Mouse (Mus musculus): ENCODE results near the gene Gm39115. TPM values are rescaled to one million over a fixed set of nuclear protein-coding genes. Genes with fewer than 3 reads are reported as not detected.
"Not testable (repeated sequence)": the region's sequence is repeated elsewhere in the genome, so short reads cannot be mapped to it uniquely, and the experiment has no call there.

Gm39115 gene
- polyA plus RNA-seq (2015; fragmentation: Nextera tagmentation; extraction: Ambion mirVana): not detected in 2 replicates

- not testable (repeated sequence) for ATAC-seq; H3K4me1 ChIP-seq; H3K4me3 ChIP-seq; H3K27ac ChIP-seq; H3K36me3 ChIP-seq (ENCODE audit: poor library complexity, severe bottlenecking); H3K4me2 ChIP-seq; H3K9ac ChIP-seq; H3K9me3 ChIP-seq (replicated peaks); H3K27me3 ChIP-seq
- WGBS: 56% methylated on average over 2 of the region's 2 CpGs
Measured at GRCm38 (mm10) chr7:142135934-142136333, at the start of gene Gm39115. TSS of gene Gm39115 (minus strand) at chr7:142136034.

DNA sequence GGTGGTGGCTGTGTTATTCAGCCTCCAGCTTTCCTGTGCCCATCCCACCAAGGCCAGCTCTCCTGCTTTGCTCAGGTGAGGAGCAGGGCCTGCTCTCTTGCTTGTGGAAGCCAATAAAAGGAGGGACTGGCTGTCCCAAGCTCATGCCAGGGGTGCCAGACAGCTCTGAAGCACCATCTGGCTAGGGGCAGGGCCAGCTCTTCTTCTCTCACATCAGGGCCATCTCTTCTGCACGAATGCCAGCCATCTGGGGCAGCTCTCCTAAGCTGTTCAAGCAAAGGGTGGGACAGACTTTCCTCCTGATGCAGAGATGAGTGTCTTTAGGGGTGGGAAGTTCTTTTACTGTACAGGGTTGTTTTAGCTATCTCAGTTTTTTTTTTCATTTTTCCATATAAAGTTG is 45.2 kb upstream of the Gm39115 start:
- Histone ChIP-seq H3K27me3 (no peaks in the 10 kb centered on the region), H3K4me3 (no peak overlapping the region), H3K4me2 (no peak overlapping the region), H3K27ac (no peak overlapping the region), H3K9ac (no peak overlapping the region), H3K36me3 (ENCODE audit: poor library complexity, severe bottlenecking) (no peaks in the 10 kb centered on the region), H3K4me1 (no peaks in the 10 kb centered on the region), H3K9me3 (replicated peaks) (no peaks in the 10 kb centered on the region)
- no peak for ATAC-seq
- 43% methylated on average over 1 of the region's 1 CpGs for WGBS

DNA sequence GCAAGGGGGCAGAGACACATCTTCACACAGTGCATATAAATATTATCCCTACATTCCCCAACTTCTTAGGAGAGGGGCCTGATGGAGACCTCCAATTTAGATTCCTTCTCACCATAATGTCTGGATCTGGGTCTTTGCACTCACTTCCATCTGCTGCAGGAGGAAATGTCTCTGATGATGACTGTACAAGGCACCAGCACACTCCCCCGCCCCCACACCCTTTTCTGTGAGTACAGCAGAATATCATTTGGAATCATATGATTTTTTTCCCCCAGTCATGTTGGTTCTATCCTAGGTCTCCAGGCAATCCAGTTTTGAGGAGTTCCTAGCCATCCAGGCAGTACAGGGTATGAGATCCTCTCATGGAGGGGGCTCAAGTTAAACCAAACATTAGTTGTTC is 42.9 kb upstream of the Gm39115 start:
- no peak overlapping the region for H3K4me2 ChIP-seq
- H3K4me1 ChIP-seq: no peaks in the 10 kb centered on the region
- H3K27me3 ChIP-seq: no peaks in the 10 kb centered on the region
- H3K9ac ChIP-seq: no peak overlapping the region
- no peak overlapping the region for H3K4me3 ChIP-seq
- no peak overlapping the region for H3K27ac ChIP-seq
- H3K36me3 ChIP-seq (ENCODE audit: poor library complexity, severe bottlenecking): no peaks in the 10 kb centered on the region
- ATAC-seq: no peak
- no peaks in the 10 kb centered on the region for H3K9me3 ChIP-seq (replicated peaks)
- WGBS: 80% methylated on average over 1 of the region's 1 CpGs

GRCm38 (mm10) chr7:142175905-142176304 is 40.1 kb upstream of the Gm39115 start, which contains the start of gene Krtap5-2:
TSS of gene Krtap5-2 (minus strand) at chr7:142176005.
- H3K9ac ChIP-seq; H3K27me3 ChIP-seq; H3K9me3 ChIP-seq (replicated peaks); H3K4me2 ChIP-seq; H3K27ac ChIP-seq; H3K4me3 ChIP-seq; H3K36me3 ChIP-seq (ENCODE audit: poor library complexity, severe bottlenecking); H3K4me1 ChIP-seq; ATAC-seq: not testable (repeated sequence)

GRCm38 (mm10) chr7:142169836-142170235 is 34.0 kb upstream of the Gm39115 start:
- Histone ChIP-seq H3K4me1 (no peaks in the 10 kb centered on the region), H3K9ac (no peak overlapping the region), H3K4me3 (no peak overlapping the region), H3K36me3 (ENCODE audit: poor library complexity, severe bottlenecking) (no peaks in the 10 kb centered on the region), H3K9me3 (replicated peaks) (no peaks in the 10 kb centered on the region), H3K27me3 (no peaks in the 10 kb centered on the region), H3K27ac (no peak overlapping the region), H3K4me2 (no peak overlapping the region)
- no peak for ATAC-seq
- 49% methylated on average over 3 of the region's 3 CpGs for WGBS

DNA sequence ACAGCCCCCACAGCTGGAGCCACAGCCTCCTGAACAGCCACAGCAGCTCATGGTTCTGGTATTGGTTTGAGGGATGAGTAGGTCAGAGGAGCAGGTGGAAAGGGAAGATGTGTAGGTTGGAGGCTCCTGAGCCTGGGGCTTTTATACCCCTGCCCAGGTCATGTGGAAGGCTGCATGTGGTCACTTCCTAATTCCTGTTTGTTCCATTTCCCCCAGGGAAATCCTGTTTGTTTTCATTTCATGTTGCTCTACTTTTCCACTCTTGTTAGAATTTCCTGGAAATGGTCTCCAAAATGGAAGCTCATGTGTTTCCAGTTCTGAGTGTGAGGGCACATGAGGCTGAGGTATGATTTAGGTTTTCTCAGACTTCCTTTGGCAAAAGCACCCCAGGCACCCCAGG is 29.8 kb upstream of the Gm39115 start, which contains the start of gene Gm4553:
Gene Gm4553 (minus strand): TSS at position 101 of the 400 bp plus-strand sequence.
- not testable (repeated sequence) for ATAC-seq

DNA sequence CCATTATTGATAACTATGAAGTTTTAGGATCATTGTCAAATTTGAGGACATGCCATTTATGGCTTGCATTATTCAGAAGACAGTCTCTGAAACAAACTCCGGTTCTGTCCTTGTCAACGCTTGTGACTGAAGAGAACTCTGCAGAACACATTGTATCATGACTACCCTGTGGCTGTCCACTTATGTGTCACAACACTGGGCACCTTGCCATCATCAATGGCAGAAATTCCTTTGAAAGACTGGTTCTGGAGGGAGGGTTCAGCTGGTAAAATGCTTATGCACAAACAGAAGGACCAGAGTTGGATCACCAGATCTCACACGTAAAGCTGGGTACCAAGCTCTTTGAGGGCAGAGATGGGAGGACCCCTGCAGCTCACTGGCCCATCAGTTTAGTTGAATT is 23.5 kb upstream of the Gm39115 start:
- Histone ChIP-seq H3K9me3 (replicated peaks) (no peaks in the 10 kb centered on the region), H3K4me1 (no peaks in the 10 kb centered on the region), H3K4me3 (no peak overlapping the region), H3K36me3 (ENCODE audit: poor library complexity, severe bottlenecking) (no peaks in the 10 kb centered on the region), H3K4me2 (no peak overlapping the region), H3K9ac (no peak overlapping the region), H3K27ac (no peak overlapping the region), H3K27me3 (no peaks in the 10 kb centered on the region)
- 93% methylated on average over 3 of the region's 3 CpGs for WGBS
- no peak for ATAC-seq

More for the DNA sequence above, 29.8 kb upstream of the Gm39115 start, which contains the start of gene Gm4553:
- not testable (repeated sequence) for H3K27ac ChIP-seq; H3K9me3 ChIP-seq (replicated peaks); H3K4me3 ChIP-seq; H3K4me2 ChIP-seq; H3K36me3 ChIP-seq (ENCODE audit: poor library complexity, severe bottlenecking); H3K4me1 ChIP-seq; H3K9ac ChIP-seq; H3K27me3 ChIP-seq

DNA sequence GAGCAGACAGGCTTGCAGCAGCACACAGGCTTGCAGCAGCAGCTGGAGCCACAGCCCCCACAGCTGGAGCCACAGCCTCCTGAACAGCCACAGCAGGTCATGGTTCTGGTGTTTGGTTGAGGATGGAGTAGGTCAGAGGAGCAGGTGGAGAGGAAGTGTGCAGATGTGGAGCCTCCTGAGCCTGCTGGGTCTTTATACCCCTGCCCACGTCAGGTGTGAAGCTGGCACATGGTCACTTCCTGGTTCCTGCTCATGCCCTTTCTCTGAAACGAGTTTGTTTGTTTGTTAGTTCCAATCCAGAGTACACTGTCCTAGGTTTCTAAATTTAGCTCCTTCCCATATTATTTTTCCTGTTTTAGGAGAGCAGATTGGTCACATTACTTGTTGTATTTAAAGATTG is 21.2 kb upstream of the Gm39115 start, which contains the start of gene Gm29735:
Gene Gm29735 (minus strand): TSS at position 101 of the 400 bp plus-strand sequence.
- not testable (repeated sequence) for ATAC-seq
- 71% methylated on average over 2 of the region's 2 CpGs for WGBS

DNA sequence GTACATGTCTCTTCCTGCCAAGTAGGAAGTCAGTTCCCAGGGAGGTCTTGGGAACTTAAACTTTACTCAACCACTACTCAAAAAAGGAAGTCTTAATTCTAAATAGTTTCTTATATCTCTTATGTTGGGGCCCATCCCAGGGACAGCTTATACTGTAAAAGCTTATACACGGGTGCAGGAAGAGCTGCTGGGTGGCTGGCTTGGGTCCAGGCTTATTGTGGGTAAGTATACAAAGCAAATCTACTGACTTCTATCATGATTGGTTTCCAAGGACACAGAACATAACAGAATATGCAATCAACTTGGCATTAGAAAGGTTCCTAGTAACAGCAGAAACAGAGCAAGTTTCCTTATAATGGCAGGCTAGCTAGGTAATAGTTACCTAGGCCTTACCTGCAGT is 19.5 kb upstream of the Gm39115 start:
- Histone ChIP-seq H3K36me3 (ENCODE audit: poor library complexity, severe bottlenecking) (no peaks in the 10 kb centered on the region), H3K4me2 (no peak overlapping the region), H3K27me3 (no peaks in the 10 kb centered on the region), H3K27ac (no peak overlapping the region), H3K9me3 (replicated peaks) (no peaks in the 10 kb centered on the region), H3K9ac (no peak overlapping the region), H3K4me1 (no peaks in the 10 kb centered on the region), H3K4me3 (no peak overlapping the region)
- whole genome bisulfite sequencing: 60% methylated on average over 1 of the region's 1 CpGs
- no peak for ATAC-seq

More for the DNA sequence above, 21.2 kb upstream of the Gm39115 start, which contains the start of gene Gm29735:
- H3K36me3 ChIP-seq (ENCODE audit: poor library complexity, severe bottlenecking); H3K27ac ChIP-seq; H3K4me3 ChIP-seq; H3K4me2 ChIP-seq; H3K4me1 ChIP-seq; H3K9ac ChIP-seq; H3K27me3 ChIP-seq; H3K9me3 ChIP-seq (replicated peaks): not testable (repeated sequence)

GRCm38 (mm10) chr7:142152191-142152590 is 16.4 kb upstream of the Gm39115 start:
- Histone ChIP-seq H3K27ac (no peak overlapping the region), H3K4me1 (no peaks in the 10 kb centered on the region), H3K4me3 (no peak overlapping the region), H3K4me2 (no peak overlapping the region), H3K9me3 (replicated peaks) (no peaks in the 10 kb centered on the region), H3K9ac (no peak overlapping the region), H3K36me3 (ENCODE audit: poor library complexity, severe bottlenecking) (no peaks in the 10 kb centered on the region), H3K27me3 (no peaks in the 10 kb centered on the region)
- ATAC-seq: no peak
- WGBS: 86% methylated on average over 4 of the region's 4 CpGs

GRCm38 (mm10) chr7:142148633-142149032 is 12.8 kb upstream of the Gm39115 start:
- no peak for ATAC-seq
- Histone ChIP-seq H3K27me3 (no peaks in the 10 kb centered on the region), H3K9ac (no peak overlapping the region), H3K4me2 (no peak overlapping the region), H3K27ac (no peak overlapping the region), H3K9me3 (replicated peaks) (no peaks in the 10 kb centered on the region), H3K4me3 (no peak overlapping the region), H3K36me3 (ENCODE audit: poor library complexity, severe bottlenecking) (no peaks in the 10 kb centered on the region), H3K4me1 (no peaks in the 10 kb centered on the region)

DNA sequence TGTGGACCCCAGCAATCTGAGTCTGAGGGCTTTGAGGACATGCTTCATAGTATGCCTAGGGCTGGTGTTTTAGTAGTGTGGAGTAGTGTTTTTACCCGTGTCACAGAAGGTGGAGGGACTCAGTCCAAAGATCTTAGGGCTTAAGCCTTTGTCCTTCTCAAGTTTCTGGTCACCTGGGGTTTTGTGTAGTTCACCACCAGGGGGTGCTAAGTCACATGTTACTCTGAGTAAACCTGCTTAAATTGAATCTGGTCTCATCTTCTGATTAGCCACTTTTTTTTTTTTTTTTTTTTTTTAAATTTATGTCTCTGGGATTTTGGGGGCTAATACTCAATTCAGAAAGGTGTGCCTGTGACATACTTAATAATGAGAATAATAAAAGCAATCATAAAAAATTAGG is 10.2 kb upstream of the Gm39115 start:
- 4% methylated on average over 1 of the region's 1 CpGs for WGBS
- no peak overlapping the region for H3K4me2 ChIP-seq

GRCm38 (mm10) chr7:142145413-142145940 is 9.6 kb upstream of the Gm39115 start:
- no peak for ATAC-seq
- Histone ChIP-seq H3K36me3 (ENCODE audit: poor library complexity, severe bottlenecking) (no peaks in the 10 kb centered on the region), H3K4me3 (no peak overlapping the region), H3K9ac (no peak overlapping the region), H3K4me1 (no peaks in the 10 kb centered on the region), H3K4me2 (no peak overlapping the region), H3K9me3 (replicated peaks) (no peaks in the 10 kb centered on the region), H3K27ac (no peak overlapping the region), H3K27me3 (no peaks in the 10 kb centered on the region)
- WGBS: 62% methylated on average over 4 of the region's 4 CpGs

More for the DNA sequence above, 10.2 kb upstream of the Gm39115 start:
- Histone ChIP-seq H3K27me3 (no peaks in the 10 kb centered on the region), H3K9ac (no peak overlapping the region), H3K36me3 (ENCODE audit: poor library complexity, severe bottlenecking) (no peaks in the 10 kb centered on the region), H3K4me3 (no peak overlapping the region), H3K9me3 (replicated peaks) (no peaks in the 10 kb centered on the region), H3K4me1 (no peaks in the 10 kb centered on the region), H3K27ac (no peak overlapping the region)
- ATAC-seq: no peak
